Mouse (Mus musculus) liver, postnatal 0 days (tissue): ENCODE measurements around the gene Cyp3a16.

Source experiments
- CTCF ChIP-seq: sonication (generic); IDR thresholded peaks from 2 replicates; pipeline ENCODE4 v1.5.1; 2016; ENCODE audit warnings: antibody characterized with exemption, low read depth
- EP300 ChIP-seq: IDR thresholded peaks from 2 replicates; pipeline ENCODE4 v1.6.1; 2016; ENCODE audit warnings: antibody characterized with exemption, low read depth, mild to moderate bottlenecking

DNA sequence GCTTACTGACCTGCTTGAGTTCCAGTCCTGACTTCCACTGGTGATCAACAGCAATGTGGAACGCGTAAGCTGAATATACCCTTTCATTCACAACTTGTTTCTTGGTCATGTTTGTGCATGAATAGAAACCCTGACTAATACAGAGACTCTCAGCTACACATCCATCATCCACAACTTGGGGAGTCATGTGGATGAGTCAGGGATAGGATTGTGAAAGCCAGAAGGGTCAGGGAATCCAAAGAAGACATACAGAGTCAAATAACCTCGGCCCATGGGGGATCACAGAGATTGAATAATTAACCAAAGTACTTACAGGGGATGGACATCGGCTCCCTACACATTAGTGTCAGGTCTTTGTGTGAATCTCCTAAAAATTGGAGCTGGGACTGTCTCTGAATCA is 7.2 kb downstream of the Cyp3a16 start:
- TF ChIP-seq CTCF (no peak), EP300 (no peak)
